Mouse (Mus musculus) B cell, adult 62 days (primary cell): Measurements from ENCODE around the gene Prrg4. TPM values are rescaled to one million over a fixed set of nuclear protein-coding genes. Genes with fewer than 3 reads are reported as not detected.

ENCODE experiments used
- total RNA-seq: library from RNA; stranded (reverse); gene quantifications from 4 replicates; pipeline ENCODE4 v1.2.4, GENCODE M21; 2023

The Prrg4 gene
- 8.4 to 12.2 TPM (median 10.4 TPM) in 4 replicates for total RNA-seq

DNA sequence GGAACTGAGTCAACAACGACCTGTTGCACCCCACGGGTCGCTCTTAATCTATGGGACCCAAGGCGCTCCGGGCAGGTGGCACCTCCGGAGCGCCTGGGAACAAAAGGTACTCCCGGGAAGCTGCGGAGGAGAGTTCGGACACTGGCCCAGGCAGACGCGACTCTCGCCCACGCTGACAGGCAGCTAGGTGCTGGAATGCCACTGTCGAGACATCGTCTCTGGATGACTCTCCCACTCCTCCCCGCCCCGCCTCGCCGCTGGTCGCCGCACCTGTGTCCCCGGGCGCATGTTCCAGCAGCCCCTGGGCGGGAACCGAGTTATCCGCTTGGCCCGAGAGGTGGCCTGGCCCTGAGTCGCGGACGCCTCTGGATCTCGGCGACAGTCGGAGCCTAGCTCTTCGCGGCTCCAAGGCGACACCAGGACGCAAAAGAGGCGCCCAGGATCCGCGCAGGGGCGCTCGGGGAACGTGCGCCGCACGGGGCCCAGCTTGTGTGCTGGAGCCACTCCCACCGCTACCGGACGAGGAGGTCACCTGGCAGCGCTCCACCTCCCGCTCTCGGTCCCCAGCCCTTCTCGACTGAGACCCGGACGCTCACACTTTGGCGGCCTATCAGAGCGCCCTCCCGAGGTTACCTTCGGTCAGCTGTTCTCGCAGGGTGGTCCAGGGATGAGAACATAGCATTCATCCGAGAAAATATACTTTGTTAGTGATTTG lies at the start of gene Prrg4:
Gene Prrg4 (minus strand): TSS at position 601 of the 715 bp plus-strand sequence.

GRCm38 (mm10) chr2:104867282-104867855 lies 17.7 kb upstream of the Prrg4 start, which contains the start of gene Ccdc73:
Gene Ccdc73, plus strand, starts transcription at chr2:104867805.

DNA sequence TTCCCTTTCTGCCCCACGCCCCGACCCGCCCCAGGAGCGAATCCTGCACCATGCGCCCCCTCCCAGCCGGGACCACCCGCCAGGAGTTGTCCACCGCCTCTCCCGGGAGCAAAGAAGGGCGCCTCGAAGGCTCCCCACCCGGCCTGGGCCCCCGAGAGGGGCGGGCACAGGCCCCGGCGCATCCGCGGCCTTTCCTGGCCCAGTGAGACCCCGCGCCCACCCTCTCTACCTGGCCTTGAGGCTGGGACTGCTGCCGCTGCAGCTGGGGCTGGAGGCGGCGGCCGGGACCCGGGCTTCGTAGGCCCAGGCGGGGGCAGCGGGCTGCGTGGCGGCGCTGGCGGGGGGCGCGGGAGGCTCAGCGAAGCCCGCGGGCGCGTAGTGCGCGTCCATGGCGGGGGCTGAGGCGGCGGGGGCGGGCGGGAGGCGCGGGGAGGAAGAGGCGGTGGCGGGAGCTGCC lies 33.3 kb downstream of the Prrg4 start, which contains the start of gene Qser1:
Gene Qser1 (minus strand): TSS at position 390 of the 457 bp plus-strand sequence.

Other genes starting within 250 kb of the Prrg4 start
- 2.2 to 4.2 TPM (median 3.5 TPM) in 4 replicates for gene Tcp11l1, start 137.7 kb downstream of the Prrg4 start, total RNA-seq
- not detected in 4 replicates for gene Pin1rt1, start 133.5 kb downstream of the Prrg4 start, total RNA-seq
- 0.33 TPM in 1 of 4 replicates, not detected in the others for gene Depdc7, start 107.0 kb downstream of the Prrg4 start, total RNA-seq
- 12.7 to 14.0 TPM (median 13.3 TPM) in 4 replicates for gene Qser1, start 33.1 kb downstream of the Prrg4 start, total RNA-seq
- gene Ccdc73, start 17.9 kb upstream of the Prrg4 start, total RNA-seq = 3.2 to 3.4 TPM in 2 of 4 replicates, not detected in the others
- gene Eif3m, start 167.2 kb upstream of the Prrg4 start, total RNA-seq = 112 to 142 TPM (median 121 TPM) in 4 replicates
- gene Gm11060, start 242.1 kb upstream of the Prrg4 start, total RNA-seq = not detected in 4 replicates